Mouse (Mus musculus) retina, postnatal 1 day (tissue): ENCODE data around the gene P2rx4.

Source experiments
- DNase-seq: peaks from one replicate; pipeline ENCODE4 v3.0.0-alpha.2; 2012

P2rx4 gene

DNA sequence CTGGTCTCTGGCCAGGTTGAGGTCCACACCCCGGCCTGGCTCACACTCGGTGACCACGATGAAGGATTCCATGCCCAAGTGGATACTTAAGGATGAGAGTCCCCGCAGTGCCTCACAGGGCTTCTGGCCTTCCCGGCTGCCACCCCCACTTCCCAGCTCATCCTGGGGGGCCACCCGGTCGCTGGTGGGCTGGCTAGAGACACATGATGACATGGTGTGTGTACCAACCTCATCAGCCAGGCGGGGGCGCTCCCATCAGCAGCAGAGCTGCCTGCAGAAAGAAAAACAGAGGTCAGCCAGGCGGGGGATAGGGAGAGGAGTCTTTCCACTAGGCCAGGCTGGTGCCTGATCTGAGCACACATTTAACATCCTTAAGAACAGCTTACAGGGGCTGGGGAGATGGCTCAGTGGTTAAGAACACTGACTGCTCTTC, 56.7 kb downstream of the P2rx4 start:
- peak; percentile 32 for DNase-seq

DNA sequence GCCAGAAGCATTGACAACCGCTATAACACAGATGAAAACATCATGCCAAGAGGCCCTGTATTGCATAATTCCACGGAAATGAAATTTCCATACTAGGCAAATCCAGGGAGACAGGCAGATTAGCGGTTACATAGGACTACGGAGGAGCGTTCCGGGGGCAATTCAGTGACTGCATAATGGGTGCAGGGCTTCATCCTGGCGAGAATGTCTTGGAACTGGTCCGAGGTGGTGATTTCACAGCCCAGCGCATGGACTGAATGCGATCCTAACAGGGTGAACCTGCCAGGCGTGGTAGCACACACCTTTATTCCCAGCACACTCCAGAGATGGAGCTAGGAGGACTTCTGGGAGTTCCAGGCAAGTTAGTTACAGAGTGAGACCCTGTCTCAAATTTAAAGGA, 59.9 kb downstream of the P2rx4 start:
- DNase-seq: no peak

DNA sequence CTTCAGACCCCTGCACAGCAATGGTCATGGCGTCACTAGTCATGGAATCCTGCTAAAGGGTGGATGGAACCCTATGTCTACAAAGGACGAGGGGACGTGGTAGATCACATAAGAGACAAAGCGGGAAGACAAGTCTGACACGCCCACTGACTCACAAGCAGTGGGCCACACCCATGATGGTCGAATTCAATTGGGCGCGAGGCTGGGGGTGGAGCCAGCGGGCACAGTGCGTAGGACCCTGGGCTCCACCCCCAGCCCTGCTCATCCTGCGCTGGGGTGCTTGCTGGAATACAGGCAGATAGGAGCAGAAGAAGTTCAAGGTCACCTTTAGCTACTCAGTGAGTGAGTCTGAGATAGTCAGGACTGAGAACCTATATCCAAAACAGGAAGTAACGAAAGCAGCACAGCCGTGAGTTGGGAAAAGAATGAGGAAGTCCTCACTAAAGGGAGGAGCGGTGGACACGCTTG, 61.8 kb downstream of the P2rx4 start:
- no peak for DNase-seq

DNA sequence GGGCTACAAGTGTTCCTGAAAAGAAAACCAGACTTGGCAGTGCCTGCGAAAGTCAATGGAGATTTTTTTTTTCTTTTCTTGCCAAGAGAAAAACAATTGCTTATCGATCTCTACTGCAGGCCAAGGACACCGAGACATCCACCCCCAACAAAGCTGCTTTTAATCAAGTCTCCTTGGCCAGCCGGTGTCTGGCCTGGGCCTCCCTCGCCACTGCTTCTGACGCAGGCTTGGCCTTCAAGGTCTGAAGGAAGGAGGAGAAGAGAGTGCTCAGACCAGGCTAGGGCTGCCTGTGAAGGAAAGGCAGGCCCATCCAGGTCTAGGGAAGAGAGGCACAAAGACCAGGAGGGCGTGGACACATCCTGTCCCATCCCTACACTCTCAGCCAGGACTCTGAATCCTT, 63.0 kb downstream of the P2rx4 start:
- no peak for DNase-seq

DNA sequence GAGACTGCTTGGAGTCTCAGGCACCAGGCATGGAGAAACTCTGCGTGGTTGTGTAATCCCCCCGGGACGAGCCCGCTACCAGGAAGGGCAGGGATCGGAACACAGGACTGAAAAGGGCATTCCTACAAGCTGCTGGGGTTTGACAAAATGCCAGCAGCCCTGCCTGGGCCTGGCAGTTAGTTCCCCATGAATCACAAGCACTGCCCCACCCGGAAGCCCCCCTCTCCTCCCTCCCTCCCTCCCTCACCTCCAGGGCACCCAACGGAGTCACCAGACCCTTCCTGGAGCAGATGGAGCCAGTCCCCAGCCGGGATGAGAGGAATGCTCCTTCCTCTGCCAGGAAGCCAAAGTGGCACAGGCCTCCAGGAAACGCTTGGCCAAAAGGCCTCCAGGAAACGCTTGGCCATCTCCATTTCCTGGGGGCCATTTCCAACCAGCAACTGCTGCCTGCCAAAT, 63.5 kb downstream of the P2rx4 start:
- no peak for DNase-seq

DNA sequence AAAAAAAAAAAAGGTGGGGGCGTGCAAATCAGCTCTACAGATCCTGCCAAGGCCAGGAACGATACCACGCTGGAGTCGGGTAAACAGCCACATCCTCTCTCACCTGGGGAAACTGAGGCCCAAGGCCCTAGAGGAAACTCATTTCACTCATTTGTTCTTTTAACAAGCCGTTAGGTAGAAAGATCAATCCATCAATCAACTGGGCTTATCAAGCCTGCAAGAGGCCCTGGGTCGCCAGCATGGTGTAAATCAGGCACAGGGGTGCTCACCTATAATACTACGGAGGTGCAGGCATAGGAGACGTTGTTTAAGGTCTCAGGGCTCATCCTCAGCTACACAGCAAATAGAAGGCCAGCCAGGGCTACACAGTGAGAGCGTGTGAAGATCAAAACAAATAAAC, 64.1 kb downstream of the P2rx4 start:
- DNase-seq: no peak

DNA sequence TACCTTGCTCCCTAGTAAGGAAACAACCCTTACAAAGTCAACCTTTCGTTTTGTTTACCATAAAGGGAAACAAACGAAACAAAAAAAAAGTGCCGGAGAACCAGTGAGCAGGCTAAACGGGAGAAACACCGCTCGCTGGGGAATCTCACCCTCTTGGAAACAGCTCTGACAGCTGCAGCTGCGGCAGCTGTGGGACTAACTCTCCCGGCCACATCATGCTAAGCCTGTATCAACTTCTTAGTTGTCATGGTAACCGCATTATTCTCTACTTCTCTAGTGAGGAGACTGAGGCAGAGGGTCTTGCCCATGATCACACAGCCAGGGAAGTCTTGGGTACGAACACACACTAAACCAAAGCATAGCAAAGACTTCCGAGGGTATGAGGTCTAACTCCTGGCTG, 66.4 kb downstream of the P2rx4 start:
- no peak for DNase-seq

DNA sequence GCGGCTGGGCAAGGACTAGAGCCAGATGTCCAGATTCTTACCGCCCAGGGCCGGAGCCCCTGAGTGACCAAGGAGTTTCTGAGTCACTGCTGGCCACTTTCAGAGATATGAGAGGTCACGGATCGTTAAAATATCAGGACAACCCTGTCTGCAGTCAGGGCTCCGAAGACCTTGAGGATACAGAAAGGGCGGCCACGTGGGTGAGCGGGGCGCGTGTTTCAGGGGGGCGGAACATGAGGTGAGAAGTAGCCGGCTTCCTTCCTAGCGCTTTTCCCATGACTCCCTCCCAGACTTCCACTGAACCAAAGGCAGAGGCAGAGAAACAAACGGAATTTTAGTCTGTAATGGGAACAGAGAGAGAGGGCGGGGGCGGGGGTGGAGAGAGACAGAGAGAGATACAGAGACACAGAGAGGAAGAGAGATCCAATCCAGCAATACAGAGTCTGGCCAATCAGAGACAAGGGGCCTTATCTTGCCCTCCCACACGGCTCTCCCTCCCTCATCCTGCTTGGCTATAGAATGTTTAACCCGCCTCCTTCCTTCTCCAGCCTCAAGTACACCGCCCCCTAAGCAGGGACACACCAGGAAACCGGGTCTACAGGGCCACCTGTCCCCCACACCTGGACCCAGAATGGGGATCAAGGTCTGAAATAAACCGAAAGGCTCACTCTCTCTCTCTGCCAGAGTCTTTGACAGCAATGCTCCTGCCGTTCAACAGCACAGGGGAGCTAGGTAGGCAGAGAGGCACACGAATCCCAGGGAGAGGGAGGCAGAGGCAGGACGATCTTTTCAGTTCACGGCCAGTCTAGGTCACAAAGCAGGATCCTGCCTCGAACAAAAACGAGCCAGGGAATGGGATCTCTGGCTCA, 67.6 kb downstream of the P2rx4 start:
- no peak for DNase-seq

DNA sequence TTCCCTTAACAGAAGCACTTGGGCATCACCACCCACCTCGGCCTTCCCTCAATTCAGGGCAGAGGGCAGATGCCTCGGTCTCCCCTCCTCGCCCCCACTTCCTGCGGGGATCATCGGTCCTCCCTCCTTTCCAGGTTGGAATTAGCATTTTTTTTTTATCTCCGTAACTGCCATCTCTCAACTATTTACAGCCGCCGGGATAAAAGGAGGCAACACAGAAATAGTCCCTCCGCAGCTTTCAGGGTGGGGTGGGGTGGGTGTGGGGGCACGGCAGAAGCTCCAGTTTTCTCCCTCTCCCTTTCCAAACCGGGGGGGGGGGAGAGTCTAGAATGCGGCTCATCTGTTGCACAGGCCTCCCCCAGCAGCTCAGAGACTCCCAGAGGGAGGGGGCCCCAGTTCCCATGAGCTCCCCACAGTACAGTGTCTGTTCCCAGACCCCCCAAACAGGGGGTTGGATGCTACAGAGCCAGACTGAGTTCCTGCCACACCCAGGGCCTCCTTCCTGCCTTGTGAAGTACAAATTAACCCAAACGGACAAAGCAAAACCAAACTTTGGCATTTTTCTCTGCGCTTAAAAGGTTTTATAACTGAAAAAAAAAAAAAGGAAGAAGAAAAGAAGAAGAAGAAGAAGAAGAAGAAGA, 68.4 kb downstream of the P2rx4 start:
- DNase-seq: no peak

DNA sequence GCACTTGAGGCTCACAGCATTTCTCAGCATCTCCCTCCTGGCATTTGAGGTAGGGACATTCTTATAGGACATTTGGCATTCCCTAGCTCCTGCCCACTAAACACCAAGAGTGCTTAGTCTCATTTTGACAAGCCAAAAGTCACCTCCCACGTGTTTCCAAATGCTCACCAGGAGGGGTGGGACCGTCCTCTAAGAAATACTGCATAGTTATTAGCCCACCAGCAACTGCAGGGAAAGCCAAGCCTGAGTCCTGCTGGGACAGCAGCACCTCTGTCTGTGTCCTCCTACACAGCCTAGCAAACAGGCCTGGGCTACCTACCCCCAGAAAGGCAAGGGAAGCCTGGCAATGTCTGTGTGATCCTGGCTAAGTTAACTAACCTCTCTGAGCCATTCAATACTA, 70.0 kb downstream of the P2rx4 start:
- DNase-seq: no peak

DNA sequence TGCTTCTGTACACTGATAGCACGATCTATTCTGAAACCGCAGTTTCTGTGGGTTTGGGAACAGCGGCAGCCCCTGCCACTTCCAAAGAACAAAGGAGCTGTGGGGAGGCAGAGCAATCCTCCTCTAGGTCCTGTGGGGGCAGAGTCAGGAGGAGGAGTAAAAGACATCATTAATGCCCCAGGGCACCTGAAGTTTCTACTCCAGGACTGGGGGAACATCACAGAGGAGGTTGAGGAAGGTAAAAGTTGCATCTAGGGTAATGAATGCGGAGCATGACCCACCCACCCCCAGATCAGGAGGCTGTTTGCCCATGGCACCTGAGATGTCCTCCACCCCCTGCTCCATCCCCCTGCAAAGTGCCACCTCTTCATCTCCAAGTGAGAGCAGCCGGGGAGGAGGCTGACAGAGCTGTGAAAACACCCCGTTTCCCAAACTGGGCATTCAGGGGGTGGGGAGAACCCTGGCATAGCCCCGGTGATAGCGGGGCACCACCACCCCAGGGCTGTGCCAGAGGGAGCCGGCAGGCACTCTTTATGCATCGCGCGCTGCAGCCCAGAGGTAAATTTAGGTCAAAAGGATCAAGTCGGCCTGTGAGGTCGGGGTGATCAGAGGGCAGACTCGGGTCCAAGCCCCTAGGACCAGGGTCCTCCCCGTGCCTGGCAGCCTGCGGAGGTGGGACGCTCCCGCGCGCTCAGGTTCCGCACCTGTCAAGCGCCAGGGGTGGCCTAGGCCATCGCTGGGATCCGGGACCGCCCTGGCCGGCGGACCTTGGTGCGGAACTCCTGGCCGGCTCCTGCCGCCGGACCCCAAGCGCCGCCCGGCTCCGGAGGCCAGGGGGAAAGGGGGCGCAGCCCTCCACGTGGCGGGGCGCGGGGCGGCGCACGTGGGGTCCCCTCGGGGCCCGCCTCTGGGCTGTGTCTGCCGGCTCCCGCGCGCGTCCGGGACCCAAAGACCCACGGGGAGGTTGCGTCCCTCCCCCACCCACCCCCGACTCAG, 71.2 kb downstream of the P2rx4 start:
- DNase-seq: peak; percentile 55
